Mouse (Mus musculus) lung, adult 2 months (tissue): ENCODE data around the gene Rnaseh1.

Experiments used
- CTCF ChIP-seq: fragments of 200-500 bp; IDR thresholded peaks from 2 replicates; pipeline ENCODE4 v1.5.1; 2011; ENCODE audit warnings: mild to moderate bottlenecking, low read length, control low read depth; ENCODE audit not compliant: insufficient read depth
- POLR2A ChIP-seq: fragments of 200-500 bp; IDR thresholded peaks from 2 replicates; pipeline ENCODE4 v1.6.1; 2011; ENCODE audit warnings: low read depth, mild to moderate bottlenecking, control low read depth, low read length, borderline replicate concordance; ENCODE audit errors: extremely low read depth

- TF ChIP-seq POLR2A (no peak), CTCF (no peak)
Observed at GRCm38 (mm10) chr12:28704381-28704780, 55.0 kb downstream of the Rnaseh1 start.
